Mouse (Mus musculus): ENCODE data around the gene Olfr1390.
"Not testable (repeated sequence)": the region's sequence is repeated elsewhere in the genome, so short reads cannot be mapped to it uniquely, and the experiment has no call there.

Gene Olfr1390

DNA sequence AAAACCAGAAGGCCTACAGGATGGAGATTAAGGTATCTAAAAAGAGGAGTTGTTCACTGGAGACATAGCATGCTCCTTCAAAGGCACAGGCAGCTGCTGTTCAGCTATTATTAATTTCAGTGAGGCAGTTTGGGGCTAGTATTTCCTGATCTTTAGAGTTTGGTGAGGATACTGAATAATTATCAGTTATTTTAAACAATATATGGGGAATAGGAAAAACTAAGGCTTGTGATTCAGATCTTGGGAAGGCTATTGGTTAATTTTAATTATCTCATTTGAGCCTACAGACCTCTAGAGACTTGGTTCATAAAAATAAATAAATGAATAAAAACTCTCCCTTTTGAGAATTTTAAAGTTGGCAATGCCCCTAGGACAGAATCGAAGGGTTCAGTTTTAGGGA is at the start of gene Olfr1390:
TSS of gene Olfr1390 (plus strand) at position 301 of the 400 bp plus-strand sequence.
- in situ Hi-C loops (cut with MseI, MboI) = loop anchor here in 1 of 2 experiments (5.0 kb wide), 1 partner anchor 47 kb away; no protein-coding TSS in a partner anchor

DNA sequence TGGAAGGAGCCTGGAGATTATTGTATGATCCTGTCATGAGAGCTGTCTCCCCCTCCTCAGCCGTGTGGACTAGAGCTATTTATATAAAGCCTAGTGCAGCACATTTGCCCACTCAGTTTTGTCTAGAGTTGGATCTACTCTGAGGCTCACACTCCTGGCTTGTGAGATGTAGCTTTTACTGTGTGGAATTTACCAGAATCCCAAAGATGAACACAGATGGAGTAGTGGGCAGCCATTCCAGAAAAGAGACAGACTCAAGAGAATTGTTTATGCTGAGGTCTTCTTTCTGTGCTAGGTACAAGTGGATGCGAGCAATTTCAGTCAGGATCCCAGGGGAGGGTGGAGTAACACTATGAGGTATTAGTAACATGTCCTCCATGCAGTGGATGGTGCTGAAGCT is 47.7 kb upstream of the Olfr1390 start:
- in situ Hi-C loops (cut with MseI, MboI) = no loop called here

- in situ Hi-C loops (cut with MseI, MboI) = no loop called here
Observed at GRCm38 (mm10) chr11:49292777-49293176, 42.2 kb upstream of the Olfr1390 start.

DNA sequence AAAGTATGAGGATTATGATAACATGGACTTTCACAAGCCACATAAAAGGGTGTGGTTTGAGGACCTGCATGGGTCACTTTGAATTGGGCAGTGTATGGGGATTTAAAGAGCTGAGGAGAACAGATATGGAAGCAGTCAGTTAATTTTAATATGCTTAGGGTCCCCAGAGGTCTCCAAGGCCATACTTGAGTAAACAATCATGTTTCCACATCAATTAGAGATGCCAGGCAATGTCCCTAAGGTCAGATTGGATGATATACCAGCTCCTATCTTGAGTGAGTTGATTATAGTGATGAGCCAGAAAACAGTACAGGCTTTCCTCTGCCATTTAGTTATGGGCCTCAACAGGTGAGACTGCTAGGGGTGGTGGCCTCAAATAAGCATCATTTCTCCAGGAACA is 30.5 kb upstream of the Olfr1390 start, which contains the start of gene Olfr10:
TSS of gene Olfr10 (plus strand) at position 301 of the 400 bp plus-strand sequence.
- in situ Hi-C loops (cut with MseI, MboI) = no loop called here

GRCm38 (mm10) chr11:49308547-49308946 is 26.4 kb upstream of the Olfr1390 start:
- in situ Hi-C loops (cut with MseI, MboI) = not testable (repeated sequence)

DNA sequence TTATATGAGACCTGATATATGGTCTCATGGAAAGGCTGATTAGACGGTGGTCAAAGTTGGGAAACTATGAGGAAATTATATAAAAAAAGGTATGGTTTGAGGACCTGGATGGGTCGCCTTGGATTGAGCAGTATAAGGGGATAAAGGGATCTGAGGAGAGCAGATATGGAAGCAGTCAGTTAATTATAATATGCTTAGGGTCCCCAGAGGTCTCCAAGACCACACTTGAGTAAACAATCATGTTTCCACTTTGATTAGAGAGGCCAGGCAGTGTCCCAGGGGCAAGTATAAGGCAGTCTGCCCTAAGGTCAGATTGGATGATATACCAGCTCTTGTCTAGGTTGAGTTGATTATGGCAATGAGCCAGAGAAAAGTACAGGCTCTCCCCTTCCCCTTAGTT is 12.5 kb upstream of the Olfr1390 start, which contains the start of gene Olfr1391:
TSS of gene Olfr1391 (plus strand) at position 301 of the 400 bp plus-strand sequence.
- in situ Hi-C loops (cut with MseI, MboI) = no loop called here

DNA sequence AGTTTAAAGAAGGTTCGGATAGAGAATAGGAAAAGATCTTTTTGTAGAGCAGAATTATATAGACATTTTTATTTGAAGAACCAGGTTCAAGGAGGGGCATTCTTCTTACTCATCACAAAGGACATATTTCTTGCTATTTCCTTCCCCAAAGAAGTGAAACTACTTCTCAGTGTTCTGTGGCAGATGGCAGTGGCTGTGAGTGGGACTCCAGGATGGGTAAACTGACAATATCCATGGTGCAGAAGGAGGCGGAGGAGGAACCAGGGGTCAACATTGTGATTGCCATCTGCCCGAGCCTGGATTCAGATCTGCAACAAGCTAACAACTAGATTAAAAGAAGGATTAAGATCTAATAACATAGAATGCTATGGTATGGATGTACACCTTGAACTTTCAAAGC is 8.3 kb upstream of the Olfr1390 start:
- in situ Hi-C loops (cut with MseI, MboI) = no loop called here

GRCm38 (mm10) chr11:49329686-49330085 is 5.3 kb upstream of the Olfr1390 start:
- in situ Hi-C loops (cut with MseI, MboI) = no loop called here

- in situ Hi-C loops (cut with MseI, MboI) = loop anchor here in 1 of 2 experiments (5.0 kb wide), 1 partner anchor 45 kb away; no protein-coding TSS in a partner anchor
Observed at GRCm38 (mm10) chr11:49337150-49337832, 2.3 kb downstream of the Olfr1390 start.

GRCm38 (mm10) chr11:49383133-49383532 is 48.1 kb downstream of the Olfr1390 start:
- in situ Hi-C loops (cut with MseI, MboI) = loop anchor here in 1 of 2 experiments (5.0 kb wide), 1 partner anchor 46 kb away; the partner anchor contains the start of gene Olfr1390

DNA sequence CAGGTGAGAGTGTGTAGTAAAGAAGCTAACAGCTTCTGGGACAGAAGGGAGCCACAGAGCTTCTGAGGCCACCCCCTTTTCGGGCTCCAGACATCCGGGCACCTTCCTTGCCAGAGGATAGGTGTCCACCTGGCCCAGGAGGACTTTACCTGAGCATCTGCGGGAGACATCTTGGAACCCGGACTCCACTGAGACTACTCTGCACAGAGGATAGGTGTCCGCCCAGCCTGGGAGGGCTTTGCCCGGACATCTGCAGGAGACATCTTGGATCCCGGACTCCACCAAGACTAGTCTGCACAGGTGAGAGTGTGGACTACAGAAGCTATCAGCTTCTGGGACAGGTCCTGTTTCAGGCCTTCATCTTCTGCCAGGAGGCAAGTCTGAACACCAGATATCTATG is 51.1 kb downstream of the Olfr1390 start:
- in situ Hi-C loops (cut with MseI, MboI) = not testable (repeated sequence)

All from mouse trophoblast stem cell (cell line).